Mouse (Mus musculus) spleen, adult 2 months (tissue): ENCODE data around the gene Gm49486.

ENCODE experiments used
- CTCF ChIP-seq: fragments of 200-500 bp; IDR thresholded peaks from 2 replicates; pipeline ENCODE4 v1.5.1; 2011; ENCODE audit warnings: mild to moderate bottlenecking, inconsistent platforms; ENCODE audit not compliant: insufficient read depth, insufficient read length, insufficient replicate concordance; ENCODE audit errors: extremely low read depth
- POLR2A ChIP-seq: fragments of 200-500 bp; IDR thresholded peaks from 2 replicates; pipeline ENCODE4 v1.6.1; 2011; ENCODE audit warnings: low read depth, low read length, inconsistent platforms

DNA sequence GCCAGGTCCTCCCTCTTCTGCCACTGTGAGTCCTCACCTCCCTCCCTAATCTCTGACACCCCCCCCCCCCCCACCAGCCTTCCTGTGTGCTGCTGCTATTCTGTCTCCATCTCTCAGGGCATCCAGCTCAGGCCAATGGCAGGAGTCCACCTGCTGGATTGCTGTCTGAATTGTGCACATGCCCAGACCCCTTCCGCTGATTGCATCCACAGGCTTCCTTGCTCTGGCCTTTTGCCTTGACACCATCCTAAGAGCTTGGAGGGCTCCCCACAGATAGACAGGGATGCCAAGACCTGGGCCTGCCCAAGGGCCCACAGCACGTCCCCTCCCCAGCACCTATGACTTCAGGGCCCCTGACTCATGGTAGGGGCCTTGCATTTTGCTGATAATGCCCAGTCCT is 18.8 kb upstream of the Gm49486 start:
- TF ChIP-seq POLR2A: no peak
- no peak for TF ChIP-seq CTCF
